Mouse (Mus musculus) forebrain, embryonic 16.5 days (tissue): ENCODE results near the gene Tmc2. TPM values are rescaled to one million over a fixed set of nuclear protein-coding genes. Genes with fewer than 3 reads are reported as not detected.

ENCODE experiments used
- ATAC-seq: fragments of 200-750 bp; cut with Nextera tagmentation; 2 replicates; pipeline ENCODE4 v1.8.0; 2017; ENCODE audit warnings: mild to moderate bottlenecking, moderate library complexity
- H3K27ac ChIP-seq: fragments of 300-500 bp; sonication (generic); 2 replicates; pipeline ENCODE4 v1.5.1; 2014; ENCODE audit warnings: low read length, control low read depth
- H3K27me3 ChIP-seq: fragments of 300-500 bp; sonication (generic); replicated peaks from 2 replicates; pipeline ENCODE4 v1.6.1; 2014; ENCODE audit warnings: low read length; ENCODE audit not compliant: control insufficient read depth, insufficient read depth
- H3K36me3 ChIP-seq: fragments of 300-500 bp; sonication (generic); 2 replicates; pipeline ENCODE4 v1.6.1; 2014; ENCODE audit not compliant: control insufficient read depth, insufficient read depth
- H3K4me1 ChIP-seq: fragments of 300-500 bp; sonication (generic); replicated peaks from 2 replicates; pipeline ENCODE4 v1.6.1; 2014; ENCODE audit warnings: low read length; ENCODE audit not compliant: control insufficient read depth, insufficient read depth
- H3K4me2 ChIP-seq: fragments of 300-500 bp; sonication (generic); 2 replicates; pipeline ENCODE4 v1.6.1; 2014; ENCODE audit warnings: mild to moderate bottlenecking, low read length, control low read depth
- H3K4me3 ChIP-seq: fragments of 300-500 bp; sonication (generic); replicated peaks from 2 replicates; pipeline ENCODE4 v1.5.1; 2014; ENCODE audit warnings: mild to moderate bottlenecking, low read length, control low read depth
- H3K9ac ChIP-seq: fragments of 300-500 bp; sonication (generic); replicated peaks from 2 replicates; pipeline ENCODE4 v1.6.1; 2014; ENCODE audit warnings: low read depth, low read length, control low read depth
- H3K9me3 ChIP-seq: fragments of 300-500 bp; sonication (generic); 2 replicates; pipeline ENCODE4 v1.6.1; 2016; ENCODE audit warnings: low read length; ENCODE audit not compliant: control insufficient read depth
- WGBS: fragments of 180-500 bp; shearing (Covaris S2); extraction: QIAGEN DNeasy Blood & Tissue Kit; methylation state at CpG from one replicate; pipeline ENCODE4 v1.1.7; 2014; 5-methylcytosine and 5-hydroxymethylcytosine counted together
- polyA plus RNA-seq: library from polyadenylated mRNA; unstranded; fragments of >200 nt; fragmentation: Nextera tagmentation; extraction: Ambion mirVana; gene quantifications from 2 replicates; pipeline ENCODE4 v1.2.1, GENCODE M21; 2015

The Tmc2 gene
- polyA plus RNA-seq, 1 experiment from 2014 or later, result not detected

DNA sequence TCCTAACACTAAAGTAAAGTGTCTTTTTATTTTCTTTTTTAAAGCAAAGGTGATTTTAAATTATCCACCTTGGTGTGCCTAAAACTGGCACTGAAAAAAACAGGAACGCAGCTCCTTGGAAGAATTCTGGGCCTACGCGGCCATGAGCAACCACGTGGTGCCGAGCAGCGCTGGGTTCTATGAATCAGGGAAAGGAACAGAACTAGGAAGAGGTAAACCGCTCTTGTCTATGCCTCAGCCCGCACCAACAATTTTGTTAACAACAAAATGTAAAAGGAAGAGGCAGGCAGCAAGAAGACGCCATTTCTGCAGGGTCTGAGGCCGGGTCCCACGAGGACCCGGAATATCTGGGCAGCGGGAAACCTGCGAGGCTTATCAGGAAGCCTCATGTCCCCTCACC lies 78.7 kb downstream of the Tmc2 start:
- H3K27ac ChIP-seq, result peak overlapping the region; percentile 90
- peak overlapping the region; percentile 84 for H3K4me2 ChIP-seq
- peak overlapping the region; percentile 90 for H3K9ac ChIP-seq
- H3K4me1 ChIP-seq, result peaks cover 23% of the 10 kb centered on the region
- ATAC-seq, result peak; percentile 26
- peaks cover 25% of the 10 kb centered on the region for H3K36me3 ChIP-seq
- no peaks in the 10 kb centered on the region for H3K9me3 ChIP-seq
- H3K27me3 ChIP-seq, result no peaks in the 10 kb centered on the region
- peak overlapping the region; percentile 99 for H3K4me3 ChIP-seq
- under 1% methylated on average over 14 of the region's 14 CpGs for WGBS

DNA sequence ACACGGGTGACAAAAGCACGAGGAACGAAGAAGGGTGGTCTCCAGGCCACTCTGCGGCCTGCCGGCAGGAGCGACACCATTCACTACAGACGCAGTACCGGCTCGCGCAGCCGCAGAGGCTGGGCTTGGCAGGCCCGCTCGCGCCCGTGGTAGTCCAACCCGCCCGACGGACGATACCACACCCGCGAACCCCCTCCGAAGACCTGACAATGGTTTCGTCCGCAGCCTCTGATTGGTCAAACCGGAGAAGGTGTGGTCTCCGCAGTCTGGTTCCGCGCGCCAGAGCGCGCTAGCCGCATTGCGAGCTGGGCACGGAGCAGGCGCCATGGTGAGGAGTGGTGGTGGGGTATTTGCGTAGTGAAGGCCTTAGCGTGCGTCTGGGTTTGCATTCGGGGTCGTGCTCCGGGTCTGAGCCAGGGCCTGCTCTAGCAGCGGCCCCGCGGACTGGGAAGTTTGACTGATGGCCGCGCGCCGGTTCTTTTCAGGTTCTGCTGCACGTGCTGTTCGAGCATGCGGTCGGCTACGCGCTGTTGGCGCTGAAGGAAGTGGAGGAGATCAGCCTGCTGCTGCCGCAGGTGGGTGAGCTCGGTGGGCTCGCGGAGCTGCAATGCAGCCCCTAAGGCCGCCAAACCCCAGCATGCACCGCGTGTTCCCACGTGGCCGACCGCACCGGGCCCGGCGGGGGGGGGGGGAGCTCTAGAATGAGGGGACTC lies 79.3 kb downstream of the Tmc2 start, which contains the start of gene Nop56:
TSS of gene Nop56 (plus strand) at position 282 of the 713 bp plus-strand sequence.
- peak within 1 kb of the TSS; percentile 92 for H3K9ac ChIP-seq
- peak within 1 kb of the TSS; percentile 96 for H3K27ac ChIP-seq
- H3K9me3 ChIP-seq, result no peaks in the 10 kb centered on the region
- peak within 1 kb of the TSS; percentile 84 for H3K4me2 ChIP-seq
- H3K36me3 ChIP-seq, result peaks cover 27% of the 10 kb centered on the region
- no peaks in the 10 kb centered on the region for H3K27me3 ChIP-seq
- peaks cover 23% of the 10 kb centered on the region for H3K4me1 ChIP-seq
- under 1% methylated on average over 68 of the region's 68 CpGs for WGBS
- peak within 1 kb of the TSS; percentile 99 for H3K4me3 ChIP-seq
- ATAC-seq, result peak; percentile 98

DNA sequence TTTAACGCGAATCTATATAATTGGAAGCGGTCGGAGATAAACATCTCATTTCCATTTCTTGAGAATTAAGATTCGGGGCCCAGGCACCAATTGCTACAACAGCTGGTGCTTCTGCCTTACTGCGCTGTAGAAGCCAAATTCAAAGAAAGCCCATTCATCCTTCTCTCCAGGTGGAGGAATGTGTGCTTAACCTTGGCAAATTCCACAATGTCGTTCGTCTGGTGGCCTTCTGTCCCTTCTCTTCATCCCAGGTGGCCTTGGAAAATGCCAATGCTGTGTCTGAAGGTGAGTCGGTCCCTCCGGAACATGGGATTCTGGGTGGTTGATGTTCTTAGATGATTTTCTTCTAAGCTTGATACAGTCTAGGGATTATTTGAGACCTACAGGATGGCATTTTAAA lies 79.9 kb downstream of the Tmc2 start:
- Histone ChIP-seq H3K9me3 (no peaks in the 10 kb centered on the region), H3K36me3 (peaks cover 32% of the 10 kb centered on the region), H3K4me3 (peak overlapping the region; percentile 99), H3K4me1 (peaks cover 23% of the 10 kb centered on the region), H3K27ac (peak overlapping the region; percentile 96), H3K9ac (peak overlapping the region; percentile 92), H3K4me2 (peak overlapping the region; percentile 83), H3K27me3 (no peaks in the 10 kb centered on the region)
- no peak for ATAC-seq
- WGBS, result 0% methylated on average over 10 of the region's 10 CpGs

DNA sequence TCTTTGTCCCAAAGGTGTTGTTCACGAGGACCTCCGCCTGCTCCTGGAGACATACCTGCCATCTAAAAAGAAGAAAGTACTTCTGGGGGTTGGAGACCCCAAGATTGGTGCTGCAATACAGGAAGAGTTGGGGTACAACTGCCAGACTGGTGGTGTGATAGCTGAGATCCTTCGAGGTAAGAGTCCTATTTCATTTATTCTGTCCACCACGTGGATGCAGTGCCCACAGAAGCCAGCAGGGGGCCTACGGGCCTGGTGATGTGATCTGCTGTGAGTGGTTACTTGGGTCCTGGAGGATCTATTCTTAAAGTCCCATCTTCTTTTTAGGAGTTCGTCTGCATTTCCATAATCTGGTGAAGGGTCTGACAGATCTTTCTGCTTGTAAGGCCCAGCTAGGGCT lies 80.7 kb downstream of the Tmc2 start:
- no peaks in the 10 kb centered on the region for H3K9me3 ChIP-seq
- H3K4me2 ChIP-seq, result peak overlapping the region; percentile 83
- ATAC-seq, result no peak
- peaks cover 37% of the 10 kb centered on the region for H3K36me3 ChIP-seq
- 39% methylated on average over 6 of the region's 6 CpGs for WGBS
- H3K27me3 ChIP-seq, result no peaks in the 10 kb centered on the region
- H3K9ac ChIP-seq, result no peak overlapping the region
- H3K4me3 ChIP-seq, result peak overlapping the region; percentile 99
- peaks cover 23% of the 10 kb centered on the region for H3K4me1 ChIP-seq
- no peak overlapping the region for H3K27ac ChIP-seq

DNA sequence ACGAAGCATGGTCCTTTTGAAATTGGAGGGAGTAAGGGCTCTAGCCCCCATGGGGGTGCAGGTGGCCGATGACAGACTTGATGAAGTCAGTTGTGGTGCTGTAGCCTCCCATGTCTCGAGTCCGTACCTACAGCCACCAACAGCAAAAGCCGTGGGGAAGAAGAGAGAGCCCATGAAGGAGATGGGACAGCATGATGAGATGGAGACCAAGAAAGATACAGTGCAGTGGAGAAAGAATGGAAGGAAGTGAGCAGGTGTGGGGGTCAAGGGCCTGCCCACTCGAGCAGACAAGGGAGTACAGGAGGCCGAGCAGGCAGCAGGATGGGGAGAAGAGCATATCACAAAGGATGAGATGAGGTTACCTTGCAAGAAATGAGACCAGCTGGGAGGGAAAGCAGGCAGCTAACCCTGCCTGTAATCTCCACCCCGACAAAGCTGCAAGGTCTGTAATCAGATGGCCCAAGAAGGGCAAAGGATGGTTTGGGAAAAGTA lies 84.7 kb downstream of the Tmc2 start:
- WGBS, result 38% methylated on average over 8 of the region's 8 CpGs
- Histone ChIP-seq H3K27me3 (no peaks in the 10 kb centered on the region), H3K4me2 (no peak overlapping the region), H3K27ac (no peak overlapping the region), H3K9ac (no peak overlapping the region), H3K36me3 (peaks cover 42% of the 10 kb centered on the region), H3K9me3 (no peaks in the 10 kb centered on the region), H3K4me3 (no peak overlapping the region), H3K4me1 (peaks cover 30% of the 10 kb centered on the region)
- no peak for ATAC-seq

DNA sequence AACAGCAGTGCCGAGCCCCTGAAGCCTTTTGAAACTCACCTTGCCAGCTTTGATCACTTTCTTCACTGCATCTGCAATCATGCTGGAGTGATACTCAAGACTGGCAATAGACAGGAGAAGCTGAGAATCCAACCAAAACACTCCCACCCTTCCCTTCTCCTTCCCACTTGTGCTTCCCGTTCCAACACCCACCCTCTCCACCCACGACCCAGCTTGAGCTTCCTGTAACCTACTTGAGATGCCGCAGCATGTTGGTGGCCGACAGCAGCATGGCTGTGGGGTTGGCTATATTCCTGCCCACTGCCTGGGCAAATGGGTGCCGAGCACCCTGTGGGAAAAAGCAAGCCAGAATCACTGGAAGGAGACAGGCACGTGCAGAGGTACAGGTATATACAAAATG lies 85.2 kb downstream of the Tmc2 start:
- no peaks in the 10 kb centered on the region for H3K27me3 ChIP-seq
- WGBS, result 62% methylated on average over 7 of the region's 7 CpGs
- H3K4me3 ChIP-seq, result no peak overlapping the region
- no peaks in the 10 kb centered on the region for H3K9me3 ChIP-seq
- peaks cover 31% of the 10 kb centered on the region for H3K4me1 ChIP-seq
- H3K9ac ChIP-seq, result no peak overlapping the region
- H3K36me3 ChIP-seq, result peaks cover 42% of the 10 kb centered on the region
- no peak overlapping the region for H3K4me2 ChIP-seq
- ATAC-seq, result no peak
- H3K27ac ChIP-seq, result no peak overlapping the region

DNA sequence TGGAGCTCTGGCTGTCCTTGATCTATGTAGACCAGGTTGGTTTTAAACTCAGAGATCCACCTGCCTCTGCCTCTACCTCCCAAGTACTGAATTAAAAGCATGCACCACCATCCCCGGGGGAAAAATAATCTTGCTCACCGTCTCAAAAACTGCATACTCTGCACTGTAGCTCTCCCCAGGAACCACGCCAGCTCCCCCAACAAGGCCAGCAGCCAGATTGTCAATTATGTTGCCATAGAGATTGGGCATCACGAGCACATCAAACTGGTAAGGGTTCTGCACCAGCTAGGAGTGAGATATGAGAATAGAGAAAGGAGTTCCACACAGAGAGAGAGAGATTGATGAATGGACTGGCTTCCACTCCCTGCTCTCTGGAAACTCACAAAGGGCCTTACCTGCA lies 85.8 kb downstream of the Tmc2 start:
- no peak for ATAC-seq

DNA sequence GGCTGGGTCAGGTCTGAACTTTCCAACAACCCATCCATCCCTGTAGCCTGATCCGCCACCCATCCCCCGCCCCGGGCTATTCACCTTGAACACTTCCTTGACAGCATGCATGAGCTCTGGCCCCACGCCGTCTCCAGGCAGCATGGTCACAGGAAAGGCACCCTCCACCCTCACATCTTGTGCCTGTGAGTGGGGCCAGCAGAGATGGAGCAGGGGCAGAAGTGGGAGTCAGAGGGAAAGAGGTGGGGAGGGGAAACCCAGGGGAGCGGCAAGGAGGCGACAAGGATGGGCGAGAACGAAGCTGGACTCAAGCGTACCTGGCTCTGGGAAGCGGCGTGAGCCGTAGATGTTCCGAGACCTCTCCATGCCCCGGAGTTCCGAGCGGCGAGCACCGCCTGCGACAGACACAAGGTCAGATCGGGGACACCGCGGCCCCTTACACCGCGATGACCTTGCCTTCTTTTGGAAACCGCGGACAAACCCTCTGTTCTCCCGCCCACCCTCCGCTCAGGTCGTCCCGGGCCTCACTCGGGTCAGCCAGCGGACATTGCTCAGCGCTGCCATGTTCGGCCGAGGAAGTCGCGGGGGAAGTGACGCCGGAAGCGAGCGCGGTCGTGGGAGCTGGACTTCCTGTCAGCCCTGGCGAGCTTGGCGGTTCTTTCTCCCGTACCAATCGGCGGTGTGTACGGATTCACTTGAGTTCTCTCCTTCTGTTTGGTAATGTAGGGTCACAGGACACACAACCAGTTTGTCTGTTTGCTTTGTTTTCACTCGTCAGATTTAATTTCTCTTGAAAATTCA lies 89.1 kb downstream of the Tmc2 start, which contains the start of gene Idh3b:
TSS of gene Idh3b (minus strand) at position 694 of the 801 bp plus-strand sequence.
- Histone ChIP-seq H3K9me3 (no peaks in the 10 kb centered on the region), H3K27me3 (no peaks in the 10 kb centered on the region), H3K36me3 (peaks cover 17% of the 10 kb centered on the region), H3K4me3 (peak within 1 kb of the TSS; percentile 66), H3K4me1 (peaks cover 15% of the 10 kb centered on the region), H3K27ac (no peak within 1 kb of the TSS), H3K9ac (peak within 1 kb of the TSS; percentile 75), H3K4me2 (peak within 1 kb of the TSS; percentile 98)
- WGBS, result under 1% methylated on average over 47 of the region's 51 CpGs
- peak; percentile 92 for ATAC-seq

More for the DNA sequence above, 85.8 kb downstream of the Tmc2 start:
- Histone ChIP-seq H3K9me3 (no peaks in the 10 kb centered on the region), H3K27me3 (no peaks in the 10 kb centered on the region), H3K4me1 (peaks cover 25% of the 10 kb centered on the region), H3K4me3 (no peak overlapping the region), H3K9ac (no peak overlapping the region), H3K27ac (no peak overlapping the region), H3K4me2 (no peak overlapping the region), H3K36me3 (peaks cover 39% of the 10 kb centered on the region)
- 48% methylated on average over 4 of the region's 4 CpGs for WGBS

DNA sequence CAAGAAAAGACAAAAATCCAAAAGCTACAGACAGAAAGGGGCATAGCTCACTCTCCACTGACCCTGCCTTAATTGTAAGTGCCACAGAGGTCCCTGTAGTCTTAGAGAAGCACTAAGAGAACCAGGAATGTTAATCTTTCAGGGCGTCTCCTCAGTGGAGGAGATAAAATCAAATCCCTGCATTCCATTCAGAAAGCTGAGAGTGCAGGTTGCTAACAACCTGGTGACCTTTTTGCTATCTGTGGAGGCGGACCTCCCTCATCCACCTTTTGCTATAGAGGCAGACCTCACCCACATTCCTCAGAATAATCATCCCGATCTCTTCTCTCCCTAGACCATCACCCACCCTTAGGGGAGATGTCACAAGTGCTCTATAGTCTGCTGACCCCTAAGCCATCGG lies 94.1 kb downstream of the Tmc2 start:
- no peak for ATAC-seq
- Histone ChIP-seq H3K27me3 (no peaks in the 10 kb centered on the region), H3K4me3 (no peak overlapping the region), H3K9me3 (no peaks in the 10 kb centered on the region), H3K27ac (no peak overlapping the region), H3K4me2 (no peak overlapping the region), H3K36me3 (no peaks in the 10 kb centered on the region), H3K4me1 (peaks cover 4% of the 10 kb centered on the region), H3K9ac (no peak overlapping the region)
- 71% methylated on average over 4 of the region's 4 CpGs for WGBS
